Mouse (Mus musculus) CH12.LX (cell line): ENCODE results near the gene Cep170. TPM values are rescaled to one million over a fixed set of nuclear protein-coding genes. Genes with fewer than 3 reads are reported as not detected.

Experiments used
- DNase-seq: peaks from one replicate; pipeline ENCODE4 v3.0.0-alpha.2; 2013; ENCODE audit errors: extremely low read depth
- H3K27ac ChIP-seq: 2 replicates; pipeline ENCODE4 v1.5.1; 2012; ENCODE audit warnings: low read depth, mild to moderate bottlenecking, control low read depth, moderate library complexity; ENCODE audit not compliant: insufficient read depth
- H3K27me3 ChIP-seq: replicated peaks from 2 replicates; pipeline ENCODE3; 2012; ENCODE audit warnings: inconsistent platforms
- H3K36me3 ChIP-seq, 2 experiments: replicated peaks in 1 of 2; 2 replicates each; pipeline versions ENCODE3 to v1.6.1; 2012; ENCODE audit warnings: inconsistent platforms in 1 of 2, low read length in 1 of 2, mild to moderate bottlenecking in 1 of 2, mixed read lengths in 1 of 2, moderate library complexity in 1 of 2; ENCODE audit not compliant: control insufficient read depth in 1 of 2, insufficient read depth in 1 of 2
- H3K4me1 ChIP-seq, 2 experiments: 2 replicates each; pipeline ENCODE4 v1.6.1; 2012; ENCODE audit warnings: inconsistent platforms in 1 of 2, moderate library complexity in 1 of 2; ENCODE audit not compliant: insufficient read depth in 2 of 2, control insufficient read depth in 1 of 2
- H3K4me2 ChIP-seq: 2 replicates; pipeline ENCODE4 v1.6.1; 2012; ENCODE audit warnings: low read depth, mild to moderate bottlenecking, control low read depth; ENCODE audit not compliant: poor library complexity, insufficient read depth, severe bottlenecking
- H3K4me3 ChIP-seq, 3 experiments: fragments of 150-350 bp in 1 of 3; sonication (generic) in 1 of 3; replicated peaks in 1 of 3; 2 replicates each; pipeline versions ENCODE3 to v1.5.1; 2011 to 2012; ENCODE audit warnings: low read depth in 2 of 3, low read length in 2 of 3, mild to moderate bottlenecking in 2 of 3, moderate library complexity in 2 of 3, control low read depth in 1 of 3, improper control_type of control experiment in 1 of 3, inconsistent platforms in 1 of 3, mixed read lengths in 1 of 3; ENCODE audit not compliant: poor library complexity in 1 of 3
- H3K79me2 ChIP-seq: replicated peaks from 2 replicates; pipeline ENCODE4 v1.6.1; 2012; ENCODE audit warnings: mild to moderate bottlenecking, moderate library complexity; ENCODE audit not compliant: control insufficient read depth, poor library complexity, insufficient read depth, severe bottlenecking; ENCODE audit errors: extremely low read depth
- H3K9ac ChIP-seq: 2 replicates; pipeline ENCODE4 v1.6.1; 2012; ENCODE audit warnings: low read depth, mild to moderate bottlenecking, control low read depth, moderate library complexity; ENCODE audit not compliant: insufficient read depth
- H3K9me3 ChIP-seq: replicated peaks from 2 replicates; pipeline ENCODE3; 2012; ENCODE audit warnings: low read length, inconsistent platforms, mixed read lengths
- BHLHE40 ChIP-seq: IDR thresholded peaks from 2 replicates; pipeline ENCODE4 v1.6.1; 2011; ENCODE audit warnings: mild to moderate bottlenecking, low read depth, low read length, improper control_type of control experiment
- ELF1 ChIP-seq: IDR thresholded peaks from 2 replicates; pipeline ENCODE4 v1.6.1; 2014; ENCODE audit warnings: low read depth, mild to moderate bottlenecking, inconsistent platforms, low read length, improper control_type of control experiment
- EP300 ChIP-seq: IDR thresholded peaks from 2 replicates; pipeline ENCODE4 v1.6.1; 2011; ENCODE audit warnings: low read length, improper control_type of control experiment
- MAFK ChIP-seq: IDR thresholded peaks from 2 replicates; pipeline ENCODE4 v1.6.1; 2011; ENCODE audit warnings: low read length, improper control_type of control experiment; ENCODE audit not compliant: insufficient replicate concordance
- MXI1 ChIP-seq: IDR thresholded peaks from 2 replicates; pipeline ENCODE4 v1.6.1; 2011; ENCODE audit warnings: mild to moderate bottlenecking, low read depth, low read length, improper control_type of control experiment
- RCOR1 ChIP-seq: conservative IDR thresholded peaks from 2 replicates; pipeline ENCODE4 v1.6.1; 2012; ENCODE audit warnings: low read depth, mild to moderate bottlenecking, inconsistent platforms, low read length, improper control_type of control experiment
- SIN3A ChIP-seq: IDR thresholded peaks from 2 replicates; pipeline ENCODE4 v1.6.1; 2012; ENCODE audit warnings: low read length, improper control_type of control experiment, inconsistent platforms
- SMC3 ChIP-seq: IDR thresholded peaks from 2 replicates; pipeline ENCODE4 v1.6.1; 2011; ENCODE audit warnings: low read depth, low read length, improper control_type of control experiment
- UBTF ChIP-seq: IDR thresholded peaks from 2 replicates; pipeline ENCODE4 v1.6.1; 2012; ENCODE audit warnings: low read depth, mild to moderate bottlenecking, inconsistent platforms, low read length, improper control_type of control experiment, moderate library complexity
- ZNF384 ChIP-seq: IDR thresholded peaks from 2 replicates; pipeline ENCODE4 v1.6.1; 2012; ENCODE audit warnings: low read depth, low read length, improper control_type of control experiment, inconsistent platforms
- dilution Hi-C: fragments of 300-500 bp; cut with MboI; formaldehyde crosslinking; loops from 2 replicates; pipeline ENCODE4 v1.14.3; 2020; ENCODE audit warnings: low sequenced_read_pairs; ENCODE audit not compliant: extremely low pct_unique_long_range_greater_than_20kb, extremely low pct_ligation_motif_present
- in situ Hi-C: fragments of 300-500 bp; cut with MboI; formaldehyde crosslinking; loops from 3 replicates; pipeline ENCODE4 v1.14.3; 2019; ENCODE audit warnings: low sequenced_read_pairs, low pct_ligation_motif_present, low pct_unique_long_range_greater_than_20kb, mixed read lengths
- polyA plus RNA-seq: library from polyadenylated mRNA; unstranded; fragments of >175 nt; gene quantifications from 2 replicates; pipeline ENCODE4 v1.2.1, GENCODE M21; 2012; ENCODE audit warnings: low read depth; ENCODE audit not compliant: insufficient read length
- total RNA-seq, 2 experiments: library from RNA; depleted of rRNA; stranded (reverse); fragments of 300-350 nt in 1 of 2; fragments of >200 nt in 1 of 2; gene quantifications; 2 replicates each; pipeline ENCODE4 v1.2.3; 2012 to 2014

The Cep170 gene
- total and polyA plus RNA-seq, 3 experiments: 14.8 to 16.6 (median 16.1) TPM

DNA sequence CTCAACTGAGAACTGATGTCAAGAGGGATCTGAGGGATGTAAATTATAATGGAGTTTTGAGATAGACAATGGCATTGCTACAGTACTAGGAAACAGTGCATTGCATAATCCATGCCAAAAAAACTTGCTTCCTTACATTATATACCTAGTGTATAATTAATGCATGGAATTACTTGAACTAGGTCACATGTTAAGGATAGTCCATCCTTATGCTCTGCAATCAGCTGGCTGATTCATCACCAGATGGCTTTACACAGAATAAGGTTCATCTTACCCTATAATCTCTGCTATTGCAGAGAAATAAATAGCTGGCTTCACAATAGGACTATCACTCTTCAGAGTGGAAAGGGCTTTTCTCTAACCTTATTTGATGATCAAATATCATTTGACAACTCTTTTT is 15.2 kb downstream of the Cep170 start:
- no peak overlapping the region for H3K4me2 ChIP-seq
- peaks cover 5 to 29% of the 10 kb centered on the region in 2 experiments; a peak in 2 of 4 replicates for H3K4me1 ChIP-seq
- peaks cover 27% of the 10 kb centered on the region for H3K79me2 ChIP-seq
- H3K4me3 ChIP-seq: no peak overlapping the region
- dilution Hi-C loops (no loop called here), in situ Hi-C loops (no loop called here)
- H3K27ac ChIP-seq: no peak overlapping the region
- H3K9me3 ChIP-seq: no peaks in the 10 kb centered on the region
- H3K36me3 ChIP-seq: peaks cover 0 to 6% of the 10 kb centered on the region in 2 experiments
- TF ChIP-seq EP300 (no peak), SMC3 (no peak), MXI1 (no peak), ELF1 (no peak), RCOR1 (no peak), UBTF (no peak)
- TF ChIP-seq, all 38 proteins: peak for 0
- Histone ChIP-seq H3K9ac (no peak overlapping the region), H3K27me3 (no peaks in the 10 kb centered on the region)
- DNase-seq: no peak

DNA sequence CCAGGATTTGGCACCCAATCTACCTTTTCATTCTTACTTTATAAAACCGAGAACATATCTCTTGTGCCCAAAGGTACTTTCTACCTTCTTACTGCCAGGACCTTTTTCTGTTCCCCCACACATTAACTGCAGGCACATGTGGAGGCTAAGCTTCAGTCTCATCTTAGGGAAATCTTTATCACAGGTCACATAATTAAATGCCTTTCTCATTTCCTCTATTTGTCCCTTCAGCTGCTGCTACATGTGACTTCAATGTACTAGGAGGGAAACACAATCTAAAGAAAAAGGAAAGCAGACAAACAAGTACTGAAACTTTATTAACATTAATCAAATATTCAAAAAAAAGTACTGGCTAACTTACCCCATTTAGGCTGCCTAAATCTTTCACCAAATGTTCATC is 21.7 kb downstream of the Cep170 start:
- no peak overlapping the region for H3K4me2 ChIP-seq
- no peak overlapping the region for H3K9ac ChIP-seq
- H3K27ac ChIP-seq: no peak overlapping the region
- no peak overlapping the region for H3K4me3 ChIP-seq
- H3K9me3 ChIP-seq: no peaks in the 10 kb centered on the region
- dilution Hi-C loops (no loop called here), in situ Hi-C loops (no loop called here)
- peaks cover 0 to 15% of the 10 kb centered on the region in 2 experiments; a peak in 2 of 4 replicates for H3K4me1 ChIP-seq
- 0 out of 2 replicates have a peak, but pooled peaks cover 6% of the 10 kb centered on the region for H3K79me2 ChIP-seq
- no peak for DNase-seq
- H3K27me3 ChIP-seq: no peaks in the 10 kb centered on the region
- peaks cover 9 to 27% of the 10 kb centered on the region in 2 experiments for H3K36me3 ChIP-seq
- peak; percentile 46; the same call in 1 of the 2 replicates for TF ChIP-seq BHLHE40
- TF ChIP-seq ZNF384: no peak
- no peak for TF ChIP-seq SIN3A
- TF ChIP-seq EP300: 0 out of 2 replicates have a peak, but pooled peaks have one; percentile 19
- TF ChIP-seq MAFK: no peak
- TF ChIP-seq, all 38 proteins: peak for 2

DNA sequence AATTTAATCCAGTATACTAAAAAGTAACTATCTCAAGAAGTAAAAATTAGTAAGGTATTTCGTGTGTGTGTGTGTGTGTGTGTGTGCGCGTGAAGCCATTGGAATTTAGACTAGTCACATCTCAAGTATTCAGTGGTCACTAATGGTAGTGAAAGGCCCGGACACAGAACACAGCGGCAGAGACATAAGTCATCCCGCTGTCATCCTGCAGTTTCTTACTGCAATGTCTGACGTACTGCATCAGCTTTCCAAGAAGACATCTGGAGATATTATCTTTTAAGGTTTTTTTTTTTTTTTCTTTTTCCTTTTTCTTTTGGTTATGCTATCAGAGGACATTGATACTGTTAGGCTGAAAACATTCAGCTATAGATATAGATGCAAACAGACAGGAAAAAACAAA is 24.5 kb downstream of the Cep170 start:
- dilution Hi-C loops: no loop called here
- no peaks in the 10 kb centered on the region for H3K9me3 ChIP-seq

More for the DNA sequence above, 24.5 kb downstream of the Cep170 start:
- no peak for DNase-seq
- Histone ChIP-seq H3K9ac (no peak overlapping the region), H3K4me1 (peaks cover 0 to 5% of the 10 kb centered on the region in 2 experiments; a peak in 2 of 4 replicates), H3K4me2 (no peak overlapping the region), H3K4me3 (no peak overlapping the region), H3K79me2 (no peaks in the 10 kb centered on the region), H3K27ac (no peak overlapping the region), H3K36me3 (peaks cover 9 to 32% of the 10 kb centered on the region in 2 experiments), H3K27me3 (no peaks in the 10 kb centered on the region)
- TF ChIP-seq ELF1 (no peak), MAFK (no peak), BHLHE40 (no peak)
- in situ Hi-C loops: no loop called here
